Mouse (Mus musculus) thymus, adult 2 months (tissue): ENCODE measurements around the gene Sh2d2a. TPM values are rescaled to one million over a fixed set of nuclear protein-coding genes. Genes with fewer than 3 reads are reported as not detected.
"Not testable (repeated sequence)": the region's sequence is repeated elsewhere in the genome, so short reads cannot be mapped to it uniquely, and the experiment has no call there.

Experiments used
- DNase-seq: peaks from one replicate; pipeline ENCODE4 v3.0.0; 2021
- H3K27ac ChIP-seq: fragments of 200-500 bp; 2 replicates; pipeline ENCODE4 v1.5.1; 2012; ENCODE audit warnings: low read length, control low read depth; ENCODE audit not compliant: control insufficient read depth, insufficient read depth
- H3K27me3 ChIP-seq: fragments of 200-500 bp; 2 replicates; pipeline ENCODE4 v1.6.1; 2012; ENCODE audit warnings: mild to moderate bottlenecking, low read length, moderate library complexity, mixed read lengths; ENCODE audit not compliant: control insufficient read depth, insufficient read depth
- H3K36me3 ChIP-seq: fragments of 200-500 bp; 2 replicates; pipeline ENCODE4 v1.6.1; 2012; ENCODE audit warnings: mild to moderate bottlenecking, low read length, moderate library complexity; ENCODE audit not compliant: control insufficient read depth, insufficient read depth
- H3K4me1 ChIP-seq: fragments of 200-500 bp; replicated peaks from 2 replicates; pipeline ENCODE4 v1.6.1; 2012; ENCODE audit warnings: low read length; ENCODE audit not compliant: control insufficient read depth, insufficient read depth
- H3K4me3 ChIP-seq: fragments of 200-500 bp; 2 replicates; pipeline ENCODE4 v1.5.1; 2012; ENCODE audit warnings: mild to moderate bottlenecking, low read length, control low read depth, moderate library complexity; ENCODE audit not compliant: control insufficient read depth, insufficient read depth
- CTCF ChIP-seq: fragments of 200-500 bp; IDR thresholded peaks from 2 replicates; pipeline ENCODE4 v1.5.1; 2012; ENCODE audit warnings: mild to moderate bottlenecking, control low read depth, low read length, moderate library complexity, borderline replicate concordance; ENCODE audit not compliant: control insufficient read depth, poor library complexity, insufficient read depth; ENCODE audit errors: extremely low read depth
- POLR2A ChIP-seq: fragments of 200-500 bp; IDR thresholded peaks from 2 replicates; pipeline ENCODE4 v1.6.1; 2012; ENCODE audit warnings: mild to moderate bottlenecking, low read length, control low read depth, moderate library complexity; ENCODE audit not compliant: control insufficient read depth, poor library complexity, insufficient read depth; ENCODE audit errors: extremely low read depth
- WGBS: fragments of 180-500 bp; shearing (Covaris S2); methylation state at CpG from one replicate; pipeline ENCODE4 v1.1.7; 2018; 5-methylcytosine and 5-hydroxymethylcytosine counted together
- polyA plus RNA-seq: library from polyadenylated mRNA; depleted of rRNA; stranded (reverse); fragments of >200 nt; gene quantifications from 2 replicates; pipeline ENCODE4 v1.2.3, GENCODE M21; 2012; rRNA removed

Sh2d2a gene
- polyA plus RNA-seq, 1 experiment, result 179 TPM

DNA sequence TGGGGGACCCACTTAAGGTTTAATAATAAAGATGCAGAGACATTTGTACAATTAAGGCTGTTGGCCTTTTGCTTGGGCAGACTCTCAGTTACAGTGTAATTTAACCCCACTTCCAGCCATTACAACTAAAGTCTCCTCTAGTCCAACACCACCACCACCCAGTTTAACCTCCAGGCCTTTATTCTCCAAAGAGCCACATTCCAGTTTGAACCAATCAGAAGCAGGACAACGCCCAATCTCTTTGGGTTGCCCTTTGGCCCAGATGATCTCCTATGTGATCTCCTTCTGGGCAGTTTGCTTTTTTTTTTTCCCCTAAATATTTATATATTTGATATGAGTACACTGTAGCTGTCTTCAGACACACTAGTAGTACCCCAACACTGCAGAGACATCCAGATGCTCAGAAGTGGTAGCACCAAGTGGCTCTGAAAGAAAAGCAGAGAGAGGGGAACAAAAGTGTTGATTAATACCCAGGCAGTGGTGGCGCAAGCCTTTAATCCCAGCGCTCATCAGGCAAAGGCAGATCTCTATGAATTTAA, 46.9 kb downstream of the Sh2d2a start:
- no peaks in the 10 kb centered on the region for H3K27me3 ChIP-seq
- H3K4me1 ChIP-seq, result no peaks in the 10 kb centered on the region
- 96% methylated on average over 3 of the region's 3 CpGs for WGBS
- no peak for DNase-seq
- H3K36me3 ChIP-seq, result no peaks in the 10 kb centered on the region
- TF ChIP-seq CTCF, result no peak
- no peak for TF ChIP-seq POLR2A
- no peak overlapping the region for H3K4me3 ChIP-seq
- H3K27ac ChIP-seq, result no peak overlapping the region

DNA sequence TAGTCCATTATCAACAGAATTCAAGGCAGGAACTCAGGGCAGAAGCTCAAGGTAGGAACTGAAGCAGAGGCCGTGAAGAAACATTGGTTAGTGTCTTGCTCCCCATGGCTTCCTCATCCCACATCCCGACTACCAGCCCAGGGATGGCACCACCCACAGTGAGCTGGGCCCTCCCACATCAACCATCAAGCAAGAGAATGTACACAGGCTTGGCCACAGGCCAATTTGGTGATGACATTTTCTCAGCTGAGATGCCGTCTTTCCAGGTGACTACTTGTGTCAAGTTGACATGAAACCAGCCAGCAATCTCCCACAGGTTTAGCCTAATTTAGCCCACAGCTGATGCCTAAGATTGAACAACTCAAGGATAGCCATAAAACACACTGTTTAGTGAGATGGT, 52.7 kb downstream of the Sh2d2a start:
- no peak overlapping the region for H3K27ac ChIP-seq
- H3K4me3 ChIP-seq, result no peak overlapping the region
- no peak for TF ChIP-seq CTCF
- DNase-seq, result no peak
- no peaks in the 10 kb centered on the region for H3K36me3 ChIP-seq
- H3K27me3 ChIP-seq, result no peaks in the 10 kb centered on the region
- H3K4me1 ChIP-seq, result no peaks in the 10 kb centered on the region
- 91% methylated on average over 3 of the region's 3 CpGs for WGBS

DNA sequence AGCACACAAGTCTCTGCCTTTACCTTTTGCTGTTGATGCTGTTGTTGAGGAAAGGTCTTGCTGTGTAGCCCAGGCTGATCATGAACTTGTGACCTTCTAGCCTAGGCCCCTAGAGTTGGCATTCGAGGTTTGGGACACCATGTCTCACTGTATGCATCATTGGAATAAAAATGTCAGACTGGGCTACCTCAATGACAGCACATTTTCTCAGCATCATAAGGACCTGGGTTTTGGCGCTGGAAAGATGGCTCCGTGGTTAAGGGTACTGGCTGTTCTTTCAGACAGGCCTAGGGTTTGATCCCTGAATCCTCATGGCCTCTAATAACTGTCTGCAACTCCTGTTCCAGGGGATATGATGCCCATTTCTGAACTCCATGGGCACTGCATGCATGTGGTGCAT, 53.2 kb downstream of the Sh2d2a start:
- WGBS, result 99% methylated on average over 3 of the region's 3 CpGs
- TF ChIP-seq CTCF (no peak), POLR2A (no peak)
- no peaks in the 10 kb centered on the region for H3K27me3 ChIP-seq
- H3K27ac ChIP-seq, result no peak overlapping the region
- no peak for DNase-seq
- H3K4me1 ChIP-seq, result no peaks in the 10 kb centered on the region
- no peak overlapping the region for H3K4me3 ChIP-seq
- H3K36me3 ChIP-seq, result no peaks in the 10 kb centered on the region

DNA sequence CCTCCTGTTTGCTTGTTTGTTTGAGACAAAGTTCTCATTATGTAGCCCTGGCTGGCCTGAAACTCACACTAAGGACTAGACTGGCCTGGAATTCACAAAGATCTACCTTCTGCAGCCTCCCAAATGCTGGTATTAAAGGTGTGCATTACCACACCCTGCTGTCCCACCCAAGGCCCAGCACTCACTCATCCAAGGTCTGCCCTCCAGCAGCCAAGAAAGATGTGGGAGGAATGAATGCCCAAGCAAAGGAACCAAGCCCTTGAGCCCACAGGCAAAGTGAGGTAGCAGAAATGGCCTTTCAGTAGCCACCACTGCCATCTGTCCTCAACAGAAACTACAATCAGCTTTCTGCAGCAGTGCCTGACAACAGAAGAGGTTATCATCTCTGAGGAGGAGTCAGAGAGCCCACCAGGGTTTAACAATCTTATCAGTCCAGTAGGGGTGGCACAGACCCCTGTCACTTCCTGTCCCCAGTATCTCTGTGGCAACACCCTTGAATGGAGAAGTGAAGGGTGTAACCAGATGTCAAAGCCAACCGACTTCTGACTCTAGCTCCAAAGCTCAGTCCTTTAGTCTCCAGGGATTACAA, 54.6 kb downstream of the Sh2d2a start:
- no peak for DNase-seq
- TF ChIP-seq POLR2A (no peak), CTCF (no peak)
- 13% methylated on average over 1 of the region's 1 CpGs for WGBS
- no peak overlapping the region for H3K27ac ChIP-seq
- no peak overlapping the region for H3K4me3 ChIP-seq
- no peaks in the 10 kb centered on the region for H3K36me3 ChIP-seq
- H3K4me1 ChIP-seq, result no peaks in the 10 kb centered on the region
- H3K27me3 ChIP-seq, result no peaks in the 10 kb centered on the region

DNA sequence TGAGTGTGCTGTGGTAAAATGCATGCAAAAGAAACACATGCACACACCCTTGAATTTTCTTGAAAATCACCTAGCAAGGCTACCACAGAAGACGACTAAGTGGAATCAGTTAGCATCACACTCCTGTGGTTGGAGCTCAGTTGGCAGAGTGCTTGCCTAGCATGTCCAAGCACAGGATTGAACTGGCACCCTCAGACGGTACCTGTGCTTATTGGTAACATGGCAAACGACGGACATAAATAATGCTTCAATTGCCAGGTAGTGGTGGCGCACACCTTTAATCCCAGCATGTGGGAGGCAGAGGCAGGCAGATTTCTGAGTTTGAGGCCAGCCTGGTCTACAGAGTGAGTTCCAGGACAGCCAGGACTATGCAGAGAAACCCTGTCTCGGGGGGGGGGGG, 55.4 kb downstream of the Sh2d2a start:
- not testable (repeated sequence) for H3K36me3 ChIP-seq, H3K27ac ChIP-seq, H3K27me3 ChIP-seq, H3K4me1 ChIP-seq, H3K4me3 ChIP-seq, DNase-seq
- WGBS, result 80% methylated on average over 6 of the region's 6 CpGs

DNA sequence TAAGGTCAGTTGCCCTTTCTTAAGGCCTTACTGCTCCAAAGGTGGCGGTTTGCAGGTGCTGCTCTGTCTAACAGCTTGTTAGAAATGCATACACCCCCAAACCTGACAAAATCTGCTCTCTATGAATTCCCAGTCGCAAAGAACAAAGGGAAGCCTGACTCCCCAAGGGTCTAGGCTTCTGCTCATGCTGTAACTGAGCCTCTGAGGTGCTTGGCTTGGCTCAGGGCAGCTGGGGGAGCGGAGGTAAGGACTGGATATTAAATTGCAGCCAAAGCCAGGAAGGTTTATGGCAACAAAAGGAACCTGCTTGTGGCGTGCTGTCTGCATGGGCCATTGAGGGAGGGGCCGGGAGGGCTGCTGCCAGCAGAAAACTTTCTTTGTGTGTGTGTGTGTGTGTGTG, 57.3 kb downstream of the Sh2d2a start:
- no peaks in the 10 kb centered on the region for H3K36me3 ChIP-seq
- H3K27me3 ChIP-seq, result no peaks in the 10 kb centered on the region
- H3K27ac ChIP-seq, result no peak overlapping the region
- no peak for DNase-seq
- TF ChIP-seq POLR2A, result no peak
- TF ChIP-seq CTCF, result no peak
- H3K4me3 ChIP-seq, result no peak overlapping the region
- H3K4me1 ChIP-seq, result peaks cover 16% of the 10 kb centered on the region
- WGBS, result 90% methylated on average over 5 of the region's 5 CpGs

Other genes with a start within 250 kb of the Sh2d2a start
- 32.1 and 37.0 TPM in 2 replicates for gene Arhgef11, start 229.2 kb upstream of the Sh2d2a start, polyA plus RNA-seq
- gene Lrrc71, start 98.1 kb upstream of the Sh2d2a start, polyA plus RNA-seq, result 0.39 and 0.56 TPM in 2 replicates
- 0.67 and 0.89 TPM in 2 replicates for gene Ntrk1, start 51.6 kb upstream of the Sh2d2a start, polyA plus RNA-seq
- gene Insrr, start 49.8 kb upstream of the Sh2d2a start, polyA plus RNA-seq, result 0.58 and 0.64 TPM in 2 replicates
- gene Pear1, start 22.4 kb upstream of the Sh2d2a start, polyA plus RNA-seq, result 17.5 and 19.8 TPM in 2 replicates
- gene Prcc, start 38.9 kb downstream of the Sh2d2a start, polyA plus RNA-seq, result 54.5 and 60.0 TPM in 2 replicates
- gene Hdgf, start 59.6 kb downstream of the Sh2d2a start, polyA plus RNA-seq, result 112 and 136 TPM in 2 replicates
- 60.5 and 72.4 TPM in 2 replicates for gene Mrpl24, start 72.8 kb downstream of the Sh2d2a start, polyA plus RNA-seq
- gene Isg20l2, start 83.6 kb downstream of the Sh2d2a start, polyA plus RNA-seq, result 31.6 and 40.8 TPM in 2 replicates
- gene Rrnad1, start 84.0 kb downstream of the Sh2d2a start, polyA plus RNA-seq, result 68.0 and 75.4 TPM in 2 replicates
- 1.6 and 2.3 TPM in 2 replicates for gene Crabp2, start 101.9 kb downstream of the Sh2d2a start, polyA plus RNA-seq
- 1.1 and 1.3 TPM in 2 replicates for gene Nes, start 124.3 kb downstream of the Sh2d2a start, polyA plus RNA-seq
- gene Bcan, start 153.5 kb downstream of the Sh2d2a start, polyA plus RNA-seq, result 0.23 and 0.54 TPM in 2 replicates
- gene Hapln2, start 180.8 kb downstream of the Sh2d2a start, polyA plus RNA-seq, result 0.23 and 0.26 TPM in 2 replicates
- 11.3 and 14.7 TPM in 2 replicates for gene Gpatch4, start 196.4 kb downstream of the Sh2d2a start, polyA plus RNA-seq
- 63.0 and 69.0 TPM in 2 replicates for gene Naxe, start 211.7 kb downstream of the Sh2d2a start, polyA plus RNA-seq
- gene Ttc24, start 231.5 kb downstream of the Sh2d2a start, polyA plus RNA-seq, result 0.47 and 0.55 TPM in 2 replicates
- gene Iqgap3, start 235.2 kb downstream of the Sh2d2a start, polyA plus RNA-seq, result 19.7 and 24.6 TPM in 2 replicates